Mouse (Mus musculus) stomach, embryonic 14.5 days (tissue): Measurements from ENCODE around the gene 1810009J06Rik. TPM values are rescaled to one million over a fixed set of nuclear protein-coding genes. Genes with fewer than 3 reads are reported as not detected.
"Not testable (repeated sequence)": the region's sequence is repeated elsewhere in the genome, so short reads cannot be mapped to it uniquely, and the experiment has no call there.

Experiments
- ATAC-seq: fragments of 200-750 bp; cut with Nextera tagmentation; 2 replicates; pipeline ENCODE4 v1.8.0; 2017; ENCODE audit warnings: low read depth, moderate TSS enrichment; ENCODE audit not compliant: insufficient number of reproducible peaks, insufficient read depth, low FRiP score
- H3K27ac ChIP-seq: fragments of 300-500 bp; sonication (generic); 2 replicates; pipeline ENCODE4 v1.5.1; 2014; ENCODE audit warnings: mild to moderate bottlenecking, low read length, moderate library complexity, mixed read lengths
- H3K27me3 ChIP-seq: fragments of 300-500 bp; sonication (generic); 2 replicates; pipeline ENCODE4 v1.6.1; 2014; ENCODE audit warnings: low read length, control low read depth, mixed read lengths; ENCODE audit not compliant: control insufficient read depth, insufficient read depth
- H3K36me3 ChIP-seq: fragments of 300-500 bp; sonication (generic); 2 replicates; pipeline ENCODE4 v1.6.1; 2014; ENCODE audit warnings: mild to moderate bottlenecking, control low read depth, low read length, moderate library complexity, mixed read lengths; ENCODE audit not compliant: control insufficient read depth, insufficient read depth
- H3K4me1 ChIP-seq: fragments of 300-500 bp; sonication (generic); 2 replicates; pipeline ENCODE4 v1.6.1; 2014; ENCODE audit warnings: low read length, control low read depth, mixed read lengths; ENCODE audit not compliant: control insufficient read depth, insufficient read depth
- H3K4me2 ChIP-seq: fragments of 300-500 bp; sonication (generic); replicated peaks from 2 replicates; pipeline ENCODE4 v1.6.1; 2014; ENCODE audit warnings: low read depth, low read length, control low read depth
- H3K4me3 ChIP-seq: fragments of 300-500 bp; sonication (generic); 2 replicates; pipeline ENCODE4 v1.5.1; 2014; ENCODE audit warnings: low read depth, low read length, control low read depth
- H3K9ac ChIP-seq: fragments of 300-500 bp; sonication (generic); replicated peaks from 2 replicates; pipeline ENCODE4 v1.6.1; 2014; ENCODE audit warnings: low read depth, mild to moderate bottlenecking, control low read depth, low read length, moderate library complexity, mixed read lengths
- H3K9me3 ChIP-seq: fragments of 300-500 bp; sonication (generic); 2 replicates; pipeline ENCODE4 v1.6.1; 2016; ENCODE audit warnings: low read depth, low read length, control low read depth; ENCODE audit not compliant: control insufficient read depth
- whole genome bisulfite sequencing: fragments of 180-500 bp; shearing (Covaris S2); extraction: QIAGEN DNeasy Blood & Tissue Kit; methylation state at CpG from one replicate; pipeline ENCODE4 v1.1.7; 2014; 5-methylcytosine and 5-hydroxymethylcytosine counted together
- polyA plus RNA-seq: library from polyadenylated mRNA; unstranded; fragments of >200 nt; fragmentation: Nextera tagmentation; extraction: Ambion mirVana; gene quantifications from 2 replicates; pipeline ENCODE4 v1.2.1, GENCODE M21; 2014

1810009J06Rik gene
- not detected in 2 replicates for polyA plus RNA-seq

DNA sequence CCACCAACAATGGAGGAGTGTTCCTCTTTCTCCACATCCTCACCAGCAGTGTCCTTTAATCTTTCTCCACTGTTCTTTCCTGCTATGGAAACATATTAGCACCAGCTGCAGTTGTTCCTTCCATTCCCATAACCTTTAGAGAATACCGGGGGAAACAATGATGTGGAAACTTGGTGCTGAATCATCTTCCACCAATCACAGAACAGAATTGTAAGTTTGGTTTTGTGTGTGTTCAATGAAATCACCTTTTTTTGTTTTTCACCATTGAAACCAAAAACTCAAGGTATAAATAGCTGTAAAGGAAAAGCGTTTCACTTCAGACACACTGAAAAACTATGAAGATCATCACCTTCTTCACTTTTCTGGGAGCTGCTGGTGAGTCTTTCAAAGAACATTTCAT is at the start of gene 1810009J06Rik:
Gene 1810009J06Rik (plus strand): TSS at position 301 of the 400 bp plus-strand sequence.
- 85% methylated on average over 2 of the region's 2 CpGs for WGBS
- not testable (repeated sequence) for H3K27me3 ChIP-seq, ATAC-seq, H3K4me1 ChIP-seq, H3K4me3 ChIP-seq, H3K36me3 ChIP-seq, H3K9me3 ChIP-seq, H3K9ac ChIP-seq, H3K27ac ChIP-seq, H3K4me2 ChIP-seq

DNA sequence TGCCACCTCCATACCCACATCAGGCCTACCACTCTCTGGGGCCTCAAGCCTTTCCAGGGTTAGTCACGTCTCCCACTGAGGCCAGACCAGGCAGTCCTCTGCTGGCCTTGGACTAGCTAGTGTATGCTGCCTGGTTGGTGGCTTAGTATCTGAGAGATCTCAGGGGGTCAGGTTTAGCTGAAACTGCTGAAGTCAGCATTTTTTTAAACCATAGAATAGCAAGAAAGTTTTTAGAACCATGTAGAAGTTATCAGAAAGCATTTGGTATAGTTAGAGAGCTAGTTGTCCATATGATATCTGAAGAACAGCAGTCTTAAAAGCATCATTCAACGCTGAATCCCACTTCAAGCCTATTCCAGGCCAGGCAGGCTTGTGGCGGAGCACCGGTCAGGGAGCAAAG is 44.6 kb upstream of the 1810009J06Rik start:
- Histone ChIP-seq H3K4me2 (no peak overlapping the region), H3K27me3 (no peaks in the 10 kb centered on the region), H3K4me3 (no peak overlapping the region), H3K27ac (no peak overlapping the region), H3K4me1 (no peaks in the 10 kb centered on the region), H3K9ac (no peak overlapping the region), H3K9me3 (no peaks in the 10 kb centered on the region), H3K36me3 (no peaks in the 10 kb centered on the region)
- ATAC-seq, result no peak
- 80% methylated on average over 4 of the region's 4 CpGs for WGBS

DNA sequence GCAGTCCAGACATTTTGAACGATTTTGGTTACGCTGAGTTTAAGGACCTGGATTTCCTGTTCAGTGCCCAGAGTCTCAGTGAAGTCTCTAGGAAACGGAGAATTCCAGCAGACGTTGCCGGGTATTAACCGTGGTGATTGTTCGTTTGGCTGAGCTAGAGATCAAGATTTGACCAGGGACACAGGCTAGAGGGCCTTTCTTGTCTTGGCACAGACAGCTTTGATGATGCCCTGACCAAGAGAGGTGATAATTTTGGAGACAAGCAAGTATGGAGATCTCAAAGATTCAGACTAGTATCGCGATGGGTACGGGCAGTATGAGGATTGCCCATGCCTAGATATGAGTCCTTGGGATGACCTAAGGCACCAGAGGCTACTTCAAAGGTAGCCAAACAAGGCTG is 24.1 kb upstream of the 1810009J06Rik start, which contains the start of gene 1700074P13Rik:
Gene 1700074P13Rik (minus strand): TSS at position 101 of the 400 bp plus-strand sequence.
- no peaks in the 10 kb centered on the region for H3K4me1 ChIP-seq
- H3K27ac ChIP-seq, result no peak within 1 kb of the TSS
- H3K27me3 ChIP-seq, result no peaks in the 10 kb centered on the region
- no peak within 1 kb of the TSS for H3K4me3 ChIP-seq
- ATAC-seq, result no peak
- H3K9ac ChIP-seq, result no peak within 1 kb of the TSS
- H3K9me3 ChIP-seq, result no peaks in the 10 kb centered on the region
- H3K4me2 ChIP-seq, result no peak within 1 kb of the TSS
- H3K36me3 ChIP-seq, result no peaks in the 10 kb centered on the region
- 95% methylated on average over 10 of the region's 10 CpGs for WGBS

DNA sequence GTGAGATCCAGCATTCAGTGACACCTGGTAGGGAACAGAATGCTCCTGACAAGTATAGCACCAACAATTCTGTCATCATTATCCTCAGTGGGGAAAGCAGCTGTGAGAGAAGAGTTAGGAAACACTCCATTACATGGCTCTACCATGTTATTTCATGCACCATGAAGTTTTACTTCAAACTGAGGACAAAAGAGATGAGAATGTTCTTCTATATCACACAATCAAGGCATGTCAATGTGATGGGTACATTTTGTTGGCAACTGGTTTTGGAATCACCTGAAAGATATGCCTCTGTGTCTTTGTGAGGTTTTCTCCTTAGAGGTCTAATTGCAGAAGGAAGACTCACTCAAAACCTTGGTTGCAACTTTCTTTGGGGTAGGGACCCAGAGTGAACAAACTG is 12.8 kb upstream of the 1810009J06Rik start, which contains the start of gene Gm4744:
Gene Gm4744 (minus strand): TSS at position 101 of the 400 bp plus-strand sequence.
- no peak for ATAC-seq
- Histone ChIP-seq H3K27me3 (no peaks in the 10 kb centered on the region), H3K9me3 (no peaks in the 10 kb centered on the region), H3K9ac (no peak within 1 kb of the TSS), H3K27ac (no peak within 1 kb of the TSS), H3K4me2 (no peak within 1 kb of the TSS), H3K4me3 (no peak within 1 kb of the TSS), H3K4me1 (no peaks in the 10 kb centered on the region), H3K36me3 (no peaks in the 10 kb centered on the region)

DNA sequence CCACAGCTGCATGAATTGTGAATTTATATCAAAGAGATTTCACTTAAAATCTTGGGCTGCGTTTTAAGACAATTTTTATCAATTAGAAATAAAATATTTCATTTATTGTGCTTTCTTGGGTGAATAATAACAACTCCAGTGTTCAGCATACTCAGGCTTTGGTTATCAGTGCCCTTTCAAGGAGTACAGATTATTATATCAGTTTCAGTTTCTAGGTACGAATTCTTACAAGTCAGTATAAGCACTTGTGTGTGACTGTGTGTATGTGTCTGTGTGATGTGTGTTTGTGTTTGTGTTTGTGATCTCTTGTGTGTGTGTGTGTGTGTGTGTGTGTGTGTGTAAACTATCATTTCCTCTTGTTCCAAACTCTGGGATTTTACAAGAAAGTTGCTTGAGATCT is 10.8 kb upstream of the 1810009J06Rik start:
- H3K9me3 ChIP-seq, result no peaks in the 10 kb centered on the region
- no peak overlapping the region for H3K4me2 ChIP-seq
- no peak for ATAC-seq
- no peak overlapping the region for H3K4me3 ChIP-seq
- H3K4me1 ChIP-seq, result no peaks in the 10 kb centered on the region
- H3K27ac ChIP-seq, result no peak overlapping the region
- no peak overlapping the region for H3K9ac ChIP-seq
- no peaks in the 10 kb centered on the region for H3K27me3 ChIP-seq
- no peaks in the 10 kb centered on the region for H3K36me3 ChIP-seq
- WGBS, result 65% methylated on average over 2 of the region's 2 CpGs

DNA sequence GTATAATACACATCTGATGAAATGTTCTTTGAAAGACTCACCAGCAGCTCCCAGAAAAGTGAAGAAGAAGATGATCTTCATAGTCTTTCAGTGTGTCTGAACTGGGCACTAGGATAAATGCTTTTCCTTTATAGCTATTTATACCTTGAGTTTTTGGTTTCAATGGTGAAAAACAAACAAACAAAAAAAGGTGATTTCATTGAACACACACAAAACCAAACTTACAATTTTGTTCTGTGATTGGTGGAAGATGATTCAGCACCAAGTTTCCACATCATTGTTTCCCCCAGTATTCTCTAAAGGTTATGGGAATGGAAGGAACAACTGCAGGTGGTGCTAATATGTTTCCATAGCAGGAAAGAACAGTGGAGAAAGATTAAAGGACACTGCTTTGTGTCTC is 34.8 kb downstream of the 1810009J06Rik start, which contains the start of gene Gm2663:
Gene Gm2663 (minus strand): TSS at position 101 of the 400 bp plus-strand sequence.
- not testable (repeated sequence) for ATAC-seq, H3K4me1 ChIP-seq, H3K36me3 ChIP-seq, H3K9ac ChIP-seq, H3K4me2 ChIP-seq, H3K27ac ChIP-seq, H3K27me3 ChIP-seq, H3K4me3 ChIP-seq, H3K9me3 ChIP-seq

DNA sequence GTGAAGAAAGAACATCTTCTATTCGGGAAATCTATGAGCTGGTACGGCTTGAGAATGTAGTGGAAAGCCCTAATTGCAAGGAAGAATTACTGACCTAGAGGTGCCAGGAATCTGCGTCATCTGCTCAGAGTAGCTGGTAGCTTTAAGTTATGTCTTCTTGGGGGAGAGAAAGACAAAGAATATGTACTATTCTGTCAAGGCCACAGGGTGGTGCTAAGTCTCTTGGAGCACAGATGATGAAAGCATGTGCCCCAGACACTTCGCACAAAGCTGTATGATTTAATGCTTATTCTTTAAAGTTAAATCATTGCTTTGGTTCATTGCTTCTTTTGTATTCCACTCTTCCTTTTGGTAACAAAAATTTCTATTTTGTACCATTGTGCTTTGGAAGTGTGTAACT is 50.5 kb downstream of the 1810009J06Rik start:
- Histone ChIP-seq H3K36me3 (no peaks in the 10 kb centered on the region), H3K4me1 (no peaks in the 10 kb centered on the region), H3K9me3 (no peaks in the 10 kb centered on the region), H3K27me3 (no peaks in the 10 kb centered on the region), H3K4me2 (no peak overlapping the region), H3K27ac (no peak overlapping the region), H3K4me3 (no peak overlapping the region), H3K9ac (no peak overlapping the region)
- WGBS, result 79% methylated on average over 4 of the region's 4 CpGs
- ATAC-seq, result no peak

Other genes with a start within 250 kb of the 1810009J06Rik start
- not detected in 2 replicates for gene Moxd2, start 77.3 kb upstream of the 1810009J06Rik start, polyA plus RNA-seq
- not detected in 2 replicates for gene Prss58, start 64.4 kb upstream of the 1810009J06Rik start, polyA plus RNA-seq
- not detected in 2 replicates for gene 1700074P13Rik, start 24.2 kb upstream of the 1810009J06Rik start, polyA plus RNA-seq
- not detected in 2 replicates for gene Gm4744, start 12.9 kb upstream of the 1810009J06Rik start, polyA plus RNA-seq
- gene Gm2663, start 34.7 kb downstream of the 1810009J06Rik start, polyA plus RNA-seq, result not detected in 2 replicates
- not detected in 2 replicates for gene 2210010C04Rik, start 70.8 kb downstream of the 1810009J06Rik start, polyA plus RNA-seq